In genomic region chr1:72237007-72237775, GRCm38 (mm10) we compare ENCODE assay signal across 8 mouse cellular contexts. TPM values are rescaled to one million over a fixed set of nuclear protein-coding genes. Genes with fewer than 3 reads are reported as not detected.
A peak's percentile ranks its signal among the peaks of the same experiment; 100 is the strongest.
DNase-seq lines count a peak whose midpoint lies in the region; ATAC-seq and TF ChIP-seq lines count a peak whose summit lies in the region.

No protein-coding gene starts in this region.

- H3K36me3 ChIP-seq in heart, embryonic 11.5 days (ENCODE audit: control insufficient read depth, insufficient read depth, low read length): no peaks in the 10 kb centered on the region
- H3K36me3 ChIP-seq in CH12.LX (replicated peaks in 1 of 2; ENCODE audit: control insufficient read depth in 1 of 2, insufficient read depth in 1 of 2, low read length in 1 of 2): no peaks in the 10 kb centered on the region
- H3K36me3 ChIP-seq in hindbrain, embryonic 11.5 days (ENCODE audit: control insufficient read depth, insufficient read depth, low read length): no peaks in the 10 kb centered on the region

- intact Hi-C loops in heart, postnatal 14 days (cut with DNase I): loop anchor here (10.0 kb wide), 1 partner anchor 68 kb away; the partner anchor contains the start of gene Xrcc5
- intact Hi-C loops in left cerebral cortex, postnatal 4 days (cut with DNase I): no loop called here

- no peaks in the 10 kb centered on the region for H3K9me3 ChIP-seq in heart, embryonic 11.5 days (replicated peaks; ENCODE audit: control insufficient read depth, low read length)
- no peaks in the 10 kb centered on the region for H3K9me3 ChIP-seq in CH12.LX (replicated peaks; ENCODE audit: low read length)
- H3K9me3 ChIP-seq in hindbrain, embryonic 11.5 days (ENCODE audit: control insufficient read depth, low read length): no peaks in the 10 kb centered on the region

- H3K27me3 ChIP-seq in heart, embryonic 11.5 days (ENCODE audit: control insufficient read depth, insufficient read depth, low read length): no peaks in the 10 kb centered on the region
- peaks cover 18% of the 10 kb centered on the region for H3K27me3 ChIP-seq in CH12.LX (replicated peaks)
- no peaks in the 10 kb centered on the region for H3K27me3 ChIP-seq in hindbrain, embryonic 11.5 days (ENCODE audit: control insufficient read depth, insufficient read depth, low read length)

- H3K4me1 ChIP-seq in heart, embryonic 11.5 days (ENCODE audit: control insufficient read depth, insufficient read depth, low read length): no peaks in the 10 kb centered on the region
- H3K4me1 ChIP-seq in CH12.LX (ENCODE audit: control insufficient read depth in 1 of 2, insufficient read depth in 2 of 2): peaks cover 12 to 39% of the 10 kb centered on the region in 2 experiments
- no peaks in the 10 kb centered on the region for H3K4me1 ChIP-seq in hindbrain, embryonic 11.5 days (replicated peaks; ENCODE audit: control insufficient read depth, insufficient read depth, low read length)

- H3K27ac ChIP-seq in heart, embryonic 11.5 days (ENCODE audit: low read depth, low read length): no peak overlapping the region
- H3K27ac ChIP-seq in CH12.LX (ENCODE audit: insufficient read depth, low read depth): 0 out of 2 replicates have a peak overlapping the region, but pooled peaks have one; percentile 76
- no peak overlapping the region for H3K27ac ChIP-seq in hindbrain, embryonic 11.5 days (ENCODE audit: low read depth, low read length)

- no peak overlapping the region for H3K9ac ChIP-seq in heart, embryonic 11.5 days (ENCODE audit: low read depth, low read length)
- peak overlapping the region; percentile 14; the same call in 1 of the 2 replicates for H3K9ac ChIP-seq in CH12.LX (ENCODE audit: insufficient read depth, low read depth)
- no peak overlapping the region for H3K9ac ChIP-seq in hindbrain, embryonic 11.5 days (ENCODE audit: low read depth, low read length)

- H3K4me2 ChIP-seq in heart, embryonic 11.5 days: peak overlapping the region; percentile 34
- peak overlapping the region; percentile 56 for H3K4me2 ChIP-seq in CH12.LX (ENCODE audit: insufficient read depth, low read depth, poor library complexity, severe bottlenecking)
- no peak overlapping the region for H3K4me2 ChIP-seq in hindbrain, embryonic 11.5 days (replicated peaks; ENCODE audit: low read depth, low read length)

- 7% methylated on average over 11 of the region's 13 CpGs for WGBS in heart, embryonic 11.5 days (ENCODE audit: insufficient replicate concordance)
- WGBS in hindbrain, embryonic 11.5 days: 8% methylated on average over 11 of the region's 13 CpGs

- dilution Hi-C loops in CH12.LX (cut with MboI; ENCODE audit: extremely low pct_ligation_motif_present, extremely low pct_unique_long_range_greater_than_20kb, low sequenced_read_pairs): no loop called here

- DNase-seq in heart, postnatal 14 days: no peak
- DNase-seq in CH12.LX (ENCODE audit: extremely low read depth): peak; percentile 90
- peak; percentile 44 for DNase-seq in embryo, embryonic 10 days (ENCODE audit: low spot score)
- no peak for DNase-seq in hindbrain, embryonic 11.5 days (ENCODE audit: low spot score)
- peak; percentile 42 for DNase-seq in left cerebral cortex, postnatal 4 days
- DNase-seq in natural killer cell, adult 2 months (ENCODE audit: low spot score in 2 of 2): peak; percentile 37 to 38
- no peak for DNase-seq in ovary, postnatal 36 days (ENCODE audit: low spot score)

- TF ChIP-seq CTCF in CH12.LX (conservative IDR thresholded peaks at IDR 0.05 in 1 of 2, IDR thresholded peaks at IDR 0.05 in 1 of 2; ENCODE audit: low read depth in 2 of 2, low read length in 2 of 2): no peak

- no peak for TF ChIP-seq RAD21 in CH12.LX (IDR thresholded peaks at IDR 0.05; ENCODE audit: low read depth, low read length)

- H3K79me2 ChIP-seq in CH12.LX (replicated peaks; ENCODE audit: control insufficient read depth, extremely low read depth, insufficient read depth, poor library complexity, severe bottlenecking): no peaks in the 10 kb centered on the region

- in situ Hi-C loops in CH12.LX (cut with MboI; ENCODE audit: low pct_ligation_motif_present, low pct_unique_long_range_greater_than_20kb, low sequenced_read_pairs): no loop called here

- ATAC-seq in heart, embryonic 11.5 days (replicated peaks; ENCODE audit: insufficient number of reproducible peaks, low FRiP score, low TSS enrichment): no peak
- ATAC-seq in hindbrain, embryonic 11.5 days (ENCODE audit: low FRiP score): peak; percentile 57; the same call in 1 of the 2 replicates

- no peak overlapping the region for H3K4me3 ChIP-seq in heart, embryonic 11.5 days (ENCODE audit: low read depth, low read length)
- H3K4me3 ChIP-seq in CH12.LX (replicated peaks in 1 of 3; ENCODE audit: low read depth in 2 of 3, low read length in 2 of 3, poor library complexity in 1 of 3): peak overlapping the region in 1 of 3 experiments; percentile 2
- H3K4me3 ChIP-seq in hindbrain, embryonic 11.5 days (ENCODE audit: low read depth, low read length): no peak overlapping the region

- TF ChIP-seq EP300 in CH12.LX (IDR thresholded peaks at IDR 0.05; ENCODE audit: low read length): no peak

- peak; percentile 45 for TF ChIP-seq POLR2A in CH12.LX (IDR thresholded peaks at IDR 0.05; ENCODE audit: low read depth, low read length)

TF ChIP-seq in CH12.LX, 34 proteins besides CTCF, POLR2A, EP300 and RAD21 (continues in another document):
- TF ChIP-seq RCOR1 (conservative IDR thresholded peaks at IDR 0.05; ENCODE audit: low read depth, low read length) (peak; percentile 18; the same call in 1 of the 2 replicates), JUND (conservative IDR thresholded peaks at IDR 0.05; ENCODE audit: low read depth, low read length) (no peak; the same call in 1 of the 2 replicates), POLR2AphosphoS2 (IDR thresholded peaks at IDR 0.05; ENCODE audit: low read depth, low read length) (peak; percentile 99), UBTF (IDR thresholded peaks at IDR 0.05; ENCODE audit: low read depth, low read length) (no peak), MXI1 (IDR thresholded peaks at IDR 0.05; ENCODE audit: low read depth, low read length) (0 out of 2 replicates have a peak, but pooled peaks have one; percentile 11), SIN3A (IDR thresholded peaks at IDR 0.05; ENCODE audit: low read length) (peak; percentile 76; the same call in 1 of the 2 replicates), ETS1 (conservative IDR thresholded peaks at IDR 0.05; ENCODE audit: low read depth, low read length) (peak; percentile 79), MAX (IDR thresholded peaks at IDR 0.05; ENCODE audit: low read length) (no peak), SMC3 (IDR thresholded peaks at IDR 0.05; ENCODE audit: low read depth, low read length) (no peak), JUN (IDR thresholded peaks at IDR 0.05; ENCODE audit: insufficient read depth, low read depth, low read length) (no peak), NELFE (IDR thresholded peaks at IDR 0.05; ENCODE audit: low read depth, low read length) (peak; percentile 82; the same call in 1 of the 2 replicates), GABPA (IDR thresholded peaks at IDR 0.05; ENCODE audit: insufficient replicate concordance, low read depth, low read length) (no peak), ELF1 (IDR thresholded peaks at IDR 0.05; ENCODE audit: low read depth, low read length) (no peak), PAX5 (IDR thresholded peaks at IDR 0.05; ENCODE audit: low read length) (no peak), MYC (IDR thresholded peaks at IDR 0.05; ENCODE audit: low read depth, low read length) (no peak), MAFK (IDR thresholded peaks at IDR 0.05; ENCODE audit: insufficient replicate concordance, low read length) (no peak), MAZ (IDR thresholded peaks at IDR 0.05; ENCODE audit: low read depth, low read length) (0 out of 2 replicates have a peak, but pooled peaks have one; percentile 7), TBP (conservative IDR thresholded peaks at IDR 0.05; ENCODE audit: low read depth, low read length) (no peak), NRF1 (IDR thresholded peaks at IDR 0.05; ENCODE audit: low read depth, low read length) (no peak), KAT2A (IDR thresholded peaks at IDR 0.05; ENCODE audit: insufficient replicate concordance, low read length) (no peak), IRF4 (IDR thresholded peaks at IDR 0.05; ENCODE audit: low read depth, low read length) (no peak; the same call in 1 of the 2 replicates), CHD1 (IDR thresholded peaks at IDR 0.05; ENCODE audit: low read depth, low read length) (no peak), TCF12 (IDR thresholded peaks at IDR 0.05; ENCODE audit: low read depth, low read length) (peak; percentile 44; the same call in 1 of the 2 replicates), ZMIZ1 (IDR thresholded peaks at IDR 0.05; ENCODE audit: low read depth, low read length) (peak; percentile 99), ZC3H11A (IDR thresholded peaks at IDR 0.05; ENCODE audit: low read depth, low read length) (no peak), ZNF384 (IDR thresholded peaks at IDR 0.05; ENCODE audit: low read depth, low read length) (peak; percentile 96)

RNA-seq across cellular contexts. Expression of gene Mreg, which starts 25.1 kb away (rescaled TPM):
- 4.8 and 4.9 TPM in 2 replicates for polyA plus RNA-seq in heart, embryonic 11.5 days (2014; fragmentation: Nextera tagmentation; extraction: Ambion mirVana)
- total RNA-seq in heart, postnatal 14 days (2021): 10 to 100 TPM; 23.7 to 26.0 TPM
- total RNA-seq in CH12.LX (2012; rRNA removed) (46.4 and 50.6 TPM in 2 replicates), CH12.LX (2014; rRNA removed) (51.9 and 52.4 TPM in 2 replicates)
- polyA plus RNA-seq in CH12.LX (2012; ENCODE audit: insufficient read length, low read depth): 64.3 and 69.8 TPM in 2 replicates
- polyA plus RNA-seq in hindbrain, embryonic 11.5 days (2014; fragmentation: Nextera tagmentation; extraction: Ambion mirVana): 15.6 and 24.1 TPM in 2 replicates
- 1 to 10 TPM; 1.1 to 1.6 TPM for total RNA-seq in left cerebral cortex, postnatal 4 days (2021)

RNA-seq across cellular contexts. Expression of gene Pecr, which starts 46.9 kb away (rescaled TPM):
- polyA plus RNA-seq in heart, embryonic 11.5 days (2014; fragmentation: Nextera tagmentation; extraction: Ambion mirVana): 20.2 and 20.9 TPM in 2 replicates
- total RNA-seq in heart, postnatal 14 days (2021): 10 to 100 TPM; 11.1 to 11.4 TPM
- 17.6 and 17.8 TPM in 2 replicates for total RNA-seq in CH12.LX (2012; rRNA removed)
- 21.3 and 21.4 TPM in 2 replicates for total RNA-seq in CH12.LX (2014; rRNA removed)
- 24.8 and 26.5 TPM in 2 replicates for polyA plus RNA-seq in CH12.LX (2012; ENCODE audit: insufficient read length, low read depth)
- 14.0 and 16.4 TPM in 2 replicates for polyA plus RNA-seq in hindbrain, embryonic 11.5 days (2014; fragmentation: Nextera tagmentation; extraction: Ambion mirVana)
- total RNA-seq in left cerebral cortex, postnatal 4 days (2021): 1 to 10 TPM; 4.8 to 5.6 TPM

RNA-seq across cellular contexts. Expression of gene Tmem169, which starts 47.0 kb away (rescaled TPM):
- polyA plus RNA-seq in heart, embryonic 11.5 days (2014; fragmentation: Nextera tagmentation; extraction: Ambion mirVana): 0.41 and 0.74 TPM in 2 replicates
- not detected for total RNA-seq in heart, postnatal 14 days (2021)
- total RNA-seq in CH12.LX (2012; rRNA removed) (0.04 and 0.17 TPM in 2 replicates), CH12.LX (2014; rRNA removed) (0.26 TPM in 1 of 2 replicates, not detected in the other)
- not detected in 2 replicates for polyA plus RNA-seq in CH12.LX (2012; ENCODE audit: insufficient read length, low read depth)
- polyA plus RNA-seq in hindbrain, embryonic 11.5 days (2014; fragmentation: Nextera tagmentation; extraction: Ambion mirVana): 25.5 TPM in 2 replicates
- total RNA-seq in left cerebral cortex, postnatal 4 days (2021): 10 to 100 TPM; 35.1 to 38.4 TPM

Comparison
In these comparisons a context has a peak if more than half of its experiments do, and no peak if none do; other contexts are left out.
1. DNase-seq: peak in CH12.LX (single experiment), embryo, embryonic 10 days (single experiment), left cerebral cortex, postnatal 4 days (single experiment) and natural killer cell, adult 2 months (2 of 2); none in heart, postnatal 14 days (0 of 2), hindbrain, embryonic 11.5 days (single experiment) and ovary, postnatal 36 days (single experiment).
2. RNA of gene Mreg, which starts 25.1 kb away (total RNA-seq): 46.4 to 52.4 TPM in CH12.LX and 23.7 to 26.0 TPM in heart, postnatal 14 days; 1.1 to 1.6 TPM in left cerebral cortex, postnatal 4 days; every median in the first group is over 4 times any median in the second.
3. RNA of gene Tmem169, which starts 47.0 kb away (total RNA-seq): 35.1 to 38.4 TPM in left cerebral cortex, postnatal 4 days; 0.04 to 0.26 TPM in CH12.LX and not detected in heart, postnatal 14 days; every median in the first group is over 10 times any median in the second.